Mouse (Mus musculus) cerebellum, postnatal 25 days (tissue): ENCODE data around the gene Arhgap10.

Experiments
- DNase-seq, 2 experiments: peaks; one replicate each; pipeline ENCODE4 v3.0.0; 2021; ENCODE audit warnings: mixed read lengths in 2 of 2

The Arhgap10 gene

GRCm38 (mm10) chr8:77440324-77440880 is 77.4 kb downstream of the Arhgap10 start:
- DNase-seq, result peak in 1 of 2 experiments; percentile 36

- no peak for DNase-seq
Observed at GRCm38 (mm10) chr8:77439670-77440069, 78.1 kb downstream of the Arhgap10 start.

GRCm38 (mm10) chr8:77437807-77438493 is 79.8 kb downstream of the Arhgap10 start:
- no peak for DNase-seq

- no peak for DNase-seq
Observed at GRCm38 (mm10) chr8:77436013-77436990, 81.5 kb downstream of the Arhgap10 start.

GRCm38 (mm10) chr8:77433221-77433620 is 84.5 kb downstream of the Arhgap10 start:
- DNase-seq, result no peak

- DNase-seq, result no peak
Observed at GRCm38 (mm10) chr8:77432726-77433125, 85.0 kb downstream of the Arhgap10 start.

- no peak for DNase-seq
Observed at GRCm38 (mm10) chr8:77428420-77428819, 89.3 kb downstream of the Arhgap10 start.

- DNase-seq, result no peak
Observed at GRCm38 (mm10) chr8:77428015-77428414, 89.7 kb downstream of the Arhgap10 start.

GRCm38 (mm10) chr8:77427438-77427837 is 90.3 kb downstream of the Arhgap10 start:
- DNase-seq, result no peak

GRCm38 (mm10) chr8:77423850-77424249 is 93.9 kb downstream of the Arhgap10 start:
- DNase-seq, result no peak

- no peak for DNase-seq
Observed at GRCm38 (mm10) chr8:77422632-77423252, 95.0 kb downstream of the Arhgap10 start.

GRCm38 (mm10) chr8:77421596-77421995 is 96.2 kb downstream of the Arhgap10 start:
- no peak for DNase-seq

- peak; percentile 70 to 85 for DNase-seq
Observed at GRCm38 (mm10) chr8:77419731-77420130, 98.0 kb downstream of the Arhgap10 start.

- no peak for DNase-seq
Observed at GRCm38 (mm10) chr8:77416738-77417137, 101.0 kb downstream of the Arhgap10 start.

GRCm38 (mm10) chr8:77416034-77416433 is 101.7 kb downstream of the Arhgap10 start:
- no peak for DNase-seq

- DNase-seq, result no peak
Observed at GRCm38 (mm10) chr8:77411262-77411661, 106.5 kb downstream of the Arhgap10 start.

GRCm38 (mm10) chr8:77410394-77410793 is 107.4 kb downstream of the Arhgap10 start:
- DNase-seq, result no peak

GRCm38 (mm10) chr8:77408527-77409215 is 109.1 kb downstream of the Arhgap10 start:
- no peak for DNase-seq

- DNase-seq, result no peak
Observed at GRCm38 (mm10) chr8:77406846-77407245, 110.9 kb downstream of the Arhgap10 start.

GRCm38 (mm10) chr8:77406444-77406843 is 111.3 kb downstream of the Arhgap10 start:
- no peak for DNase-seq

- no peak for DNase-seq
Observed at GRCm38 (mm10) chr8:77404017-77404416, 113.7 kb downstream of the Arhgap10 start.

- no peak for DNase-seq
Observed at GRCm38 (mm10) chr8:77401934-77402333, 115.8 kb downstream of the Arhgap10 start.
